Comparison of ENCODE assay signal across 8 mouse cellular contexts in the genomic region with DNA sequence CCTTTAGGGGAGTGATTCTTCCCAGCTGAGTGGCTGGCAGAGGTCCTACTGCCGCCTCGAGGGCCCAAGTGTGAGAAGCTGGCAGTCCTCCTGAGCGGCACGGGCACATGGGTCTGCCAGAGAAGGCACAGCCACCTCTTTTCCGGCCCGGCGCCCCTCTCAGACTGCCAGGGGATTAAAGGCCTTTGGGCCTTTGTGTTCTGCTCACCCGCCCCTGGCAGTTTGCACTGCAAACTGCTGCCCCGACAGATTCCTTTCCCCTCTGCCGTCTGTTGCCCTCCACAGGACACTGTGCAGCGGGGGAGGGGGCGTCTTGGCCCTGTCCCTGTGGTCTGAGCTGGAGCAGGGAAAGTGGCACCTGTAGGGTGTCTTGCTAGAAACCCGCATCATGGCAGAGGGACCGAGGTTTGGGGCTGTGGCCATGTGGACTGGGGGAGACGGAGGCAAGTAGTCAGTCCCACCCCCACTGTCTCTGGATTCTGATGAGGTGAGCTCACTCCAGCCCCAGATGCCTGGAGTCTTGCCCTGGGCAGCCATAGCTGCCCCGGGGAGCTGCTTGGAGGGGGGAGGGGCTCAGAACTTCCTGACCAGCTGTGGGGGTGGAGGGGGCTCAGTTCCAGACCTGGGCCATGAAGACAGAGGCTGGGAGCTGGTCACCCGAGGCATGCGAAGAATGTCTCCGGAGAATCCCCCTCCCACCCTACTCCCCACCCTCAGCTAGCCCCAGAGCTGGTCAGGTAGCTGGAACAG. TPM values are rescaled to one million over a fixed set of nuclear protein-coding genes. Genes with fewer than 3 reads are reported as not detected.
DNase-seq lines count a peak whose midpoint lies in the region; ATAC-seq and TF ChIP-seq lines count a peak whose summit lies in the region.

No protein-coding gene starts in this region.

- H3K4me3 ChIP-seq in forebrain, postnatal 0 days (ENCODE audit: low read depth, low read length), result no peak overlapping the region
- no peak overlapping the region for H3K4me3 ChIP-seq in hindbrain, embryonic 16.5 days (ENCODE audit: low read length)
- no peak overlapping the region for H3K4me3 ChIP-seq in midbrain, embryonic 14.5 days (replicated peaks; ENCODE audit: low read depth, low read length)

- ATAC-seq in forebrain, postnatal 0 days, result peak; percentile 71
- peak; percentile 79 for ATAC-seq in hindbrain, embryonic 16.5 days
- no peak for ATAC-seq in midbrain, embryonic 14.5 days (ENCODE audit: low FRiP score, low TSS enrichment)

- no peak overlapping the region for H3K4me2 ChIP-seq in forebrain, postnatal 0 days (ENCODE audit: low read depth)
- no peak overlapping the region for H3K4me2 ChIP-seq in hindbrain, embryonic 16.5 days (ENCODE audit: low read length)
- H3K4me2 ChIP-seq in midbrain, embryonic 14.5 days (ENCODE audit: low read length), result 0 out of 2 replicates have a peak overlapping the region, but pooled peaks have one; percentile 12

- no peaks in the 10 kb centered on the region for H3K4me1 ChIP-seq in forebrain, postnatal 0 days (ENCODE audit: insufficient read depth)
- H3K4me1 ChIP-seq in hindbrain, embryonic 16.5 days (ENCODE audit: control insufficient read depth, insufficient read depth, low read depth, low read length), result peaks cover 7% of the 10 kb centered on the region
- H3K4me1 ChIP-seq in midbrain, embryonic 14.5 days (ENCODE audit: control insufficient read depth, insufficient read depth, low read length), result peaks cover 7% of the 10 kb centered on the region; the same call in 1 of the 2 replicates

- H3K36me3 ChIP-seq in forebrain, postnatal 0 days (ENCODE audit: insufficient read depth), result no peaks in the 10 kb centered on the region
- no peaks in the 10 kb centered on the region for H3K36me3 ChIP-seq in hindbrain, embryonic 16.5 days (ENCODE audit: control insufficient read depth, insufficient read depth, low read length)
- no peaks in the 10 kb centered on the region for H3K36me3 ChIP-seq in midbrain, embryonic 14.5 days (ENCODE audit: control insufficient read depth, insufficient read depth, low read length)

- H3K27me3 ChIP-seq in forebrain, postnatal 0 days (ENCODE audit: insufficient read depth, low read length), result no peaks in the 10 kb centered on the region
- no peaks in the 10 kb centered on the region for H3K27me3 ChIP-seq in hindbrain, embryonic 16.5 days (replicated peaks; ENCODE audit: control insufficient read depth, insufficient read depth, low read length)
- no peaks in the 10 kb centered on the region for H3K27me3 ChIP-seq in midbrain, embryonic 14.5 days (ENCODE audit: control insufficient read depth, insufficient read depth, low read length)

- TF ChIP-seq CTCF in forebrain, postnatal 0 days (IDR thresholded peaks at IDR 0.05; ENCODE audit: low read depth), result no peak

- no peak overlapping the region for H3K27ac ChIP-seq in forebrain, postnatal 0 days (ENCODE audit: low read depth, low read length)
- peak overlapping the region; percentile 51; the same call in 1 of the 2 replicates for H3K27ac ChIP-seq in hindbrain, embryonic 16.5 days (ENCODE audit: low read depth, low read length)
- peak overlapping the region; percentile 52; the same call in 1 of the 2 replicates for H3K27ac ChIP-seq in midbrain, embryonic 14.5 days (replicated peaks; ENCODE audit: low read depth, low read length)

- H3K9ac ChIP-seq in forebrain, postnatal 0 days, result no peak overlapping the region
- H3K9ac ChIP-seq in hindbrain, embryonic 16.5 days (ENCODE audit: low read depth, low read length), result no peak overlapping the region
- no peak overlapping the region; the same call in 1 of the 2 replicates for H3K9ac ChIP-seq in midbrain, embryonic 14.5 days (replicated peaks; ENCODE audit: low read length)

- 13% methylated on average over 19 of the region's 19 CpGs for WGBS in forebrain, postnatal 0 days
- WGBS in hindbrain, embryonic 16.5 days, result 6% methylated on average over 19 of the region's 19 CpGs
- 8% methylated on average over 19 of the region's 19 CpGs for WGBS in midbrain, embryonic 14.5 days

- H3K9me3 ChIP-seq in forebrain, postnatal 0 days (ENCODE audit: low read length), result no peaks in the 10 kb centered on the region
- no peaks in the 10 kb centered on the region for H3K9me3 ChIP-seq in hindbrain, embryonic 16.5 days (ENCODE audit: control insufficient read depth, low read length)
- H3K9me3 ChIP-seq in midbrain, embryonic 14.5 days (ENCODE audit: control insufficient read depth, low read length), result no peaks in the 10 kb centered on the region

- DNase-seq in adrenal gland, postnatal 14 days, result peak; percentile 70
- no peak for DNase-seq in adrenal gland, adult 2 months
- DNase-seq in MN1 (ENCODE audit: low spot score), result peak; percentile 56
- DNase-seq in forebrain, postnatal 0 days, result peak; percentile 51
- peak; percentile 63 for DNase-seq in midbrain, embryonic 14.5 days
- no peak for DNase-seq in spleen, postnatal 4 days (ENCODE audit: low spot score in 2 of 2)
- DNase-seq in T-cell, adult 2 months (ENCODE audit: low spot score), result no peak

RNA-seq across cellular contexts. Expression of a gene that starts 26.4 kb away (rescaled TPM):
- 230 and 242 TPM in 2 replicates for total RNA-seq in adrenal gland, postnatal 14 days (2021)
- total RNA-seq in adrenal gland, adult 2 months (2021), result 100 to 1,000 TPM in 1 of 2 experiments, 10 to 100 TPM in 1; 87.4 to 150 TPM
- 122 and 125 TPM in 2 replicates for polyA plus RNA-seq in adrenal gland, adult 2 months (2012; rRNA removed)
- total RNA-seq in forebrain, postnatal 0 days (2014; rRNA removed), result 13.8 and 22.6 TPM in 2 replicates
- polyA plus RNA-seq in forebrain, postnatal 0 days (2015; fragmentation: Nextera tagmentation; extraction: Ambion mirVana), result 2.3 and 2.6 TPM in 2 replicates
- 6.5 and 9.3 TPM in 2 replicates for polyA plus RNA-seq in hindbrain, embryonic 16.5 days (2015; fragmentation: Nextera tagmentation; extraction: Ambion mirVana)
- polyA plus RNA-seq in midbrain, embryonic 14.5 days (2014; fragmentation: Nextera tagmentation; extraction: Ambion mirVana), result 2.0 and 7.6 TPM in 2 replicates

RNA-seq across cellular contexts. Expression of a gene that starts 41.8 kb away (rescaled TPM):
- total RNA-seq in adrenal gland, postnatal 14 days (2021), result not detected in 2 replicates
- not detected for total RNA-seq in adrenal gland, adult 2 months (2021)
- polyA plus RNA-seq in adrenal gland, adult 2 months (2012; rRNA removed), result not detected in 2 replicates
- total RNA-seq in forebrain, postnatal 0 days (2014; rRNA removed), result not detected in 2 replicates
- polyA plus RNA-seq in forebrain, postnatal 0 days (2015; fragmentation: Nextera tagmentation; extraction: Ambion mirVana), result not detected in 2 replicates
- not detected in 2 replicates for polyA plus RNA-seq in hindbrain, embryonic 16.5 days (2015; fragmentation: Nextera tagmentation; extraction: Ambion mirVana)
- polyA plus RNA-seq in midbrain, embryonic 14.5 days (2014; fragmentation: Nextera tagmentation; extraction: Ambion mirVana), result not detected in 2 replicates

Comparison
In these comparisons a context has a peak if more than half of its experiments do, and no peak if none do; other contexts are left out.
1. DNase-seq: peak in adrenal gland, postnatal 14 days (single experiment), MN1 (single experiment), forebrain, postnatal 0 days (single experiment) and midbrain, embryonic 14.5 days (single experiment); none in adrenal gland, adult 2 months (single experiment), spleen, postnatal 4 days (0 of 2) and T-cell, adult 2 months (single experiment).
2. RNA of a gene that starts 26.4 kb away (polyA plus RNA-seq): 122 to 125 TPM in adrenal gland, adult 2 months; 2.0 to 7.6 TPM in midbrain, embryonic 14.5 days, 6.5 to 9.3 TPM in hindbrain, embryonic 16.5 days and 2.3 to 2.6 TPM in forebrain, postnatal 0 days; every median in the first group is over 10 times any median in the second.